Mouse (Mus musculus): ENCODE data around the gene Dnah5. TPM values are rescaled to one million over a fixed set of nuclear protein-coding genes. Genes with fewer than 3 reads are reported as not detected.

Dnah5 gene
- polyA plus RNA-seq, 1 experiment from 2014 or later, result 0.08 TPM

GRCm38 (mm10) chr15:28189668-28190067, 13.9 kb upstream of the Dnah5 start:
- no peaks in the 10 kb centered on the region for H3K9me3 ChIP-seq (replicated peaks; ENCODE audit: low read length)
- H3K9ac ChIP-seq (ENCODE audit: low read depth, low read length), result no peak overlapping the region
- DNase-seq (ENCODE audit: low spot score) (no peak), ATAC-seq (replicated peaks; ENCODE audit: low FRiP score, low read depth) (no peak)
- H3K4me3 ChIP-seq (replicated peaks; ENCODE audit: low read depth, low read length), result no peak overlapping the region
- TF ChIP-seq CTCF (IDR thresholded peaks at IDR 0.05; ENCODE audit: low read depth), result 0 out of 2 replicates have a peak, but pooled peaks have one; percentile 2
- H3K4me2 ChIP-seq (ENCODE audit: low read length), result no peak overlapping the region
- no peaks in the 10 kb centered on the region for H3K4me1 ChIP-seq (replicated peaks; ENCODE audit: insufficient read depth, low read length)
- no peaks in the 10 kb centered on the region for H3K36me3 ChIP-seq (ENCODE audit: insufficient read depth, low read length)
- no peaks in the 10 kb centered on the region for H3K27me3 ChIP-seq (ENCODE audit: insufficient read depth, low read length)
- no peak overlapping the region for H3K27ac ChIP-seq
- 42% methylated on average over 12 of the region's 12 CpGs for WGBS

- no peak overlapping the region for H3K27ac ChIP-seq
- no peaks in the 10 kb centered on the region for H3K9me3 ChIP-seq (replicated peaks; ENCODE audit: low read length)
- no peak for DNase-seq (ENCODE audit: low spot score)
- no peak overlapping the region for H3K4me2 ChIP-seq (ENCODE audit: low read length)
- no peaks in the 10 kb centered on the region for H3K36me3 ChIP-seq (ENCODE audit: insufficient read depth, low read length)
- peak; percentile 26; the same call in 1 of the 2 replicates for TF ChIP-seq CTCF (IDR thresholded peaks at IDR 0.05; ENCODE audit: low read depth)
- ATAC-seq (replicated peaks; ENCODE audit: low FRiP score, low read depth), result no peak
- H3K9ac ChIP-seq (ENCODE audit: low read depth, low read length), result no peak overlapping the region
- no peak overlapping the region for H3K4me3 ChIP-seq (replicated peaks; ENCODE audit: low read depth, low read length)
- H3K27me3 ChIP-seq (ENCODE audit: insufficient read depth, low read length), result no peaks in the 10 kb centered on the region
- 53% methylated on average over 4 of the region's 4 CpGs for WGBS
- H3K4me1 ChIP-seq (replicated peaks; ENCODE audit: insufficient read depth, low read length), result no peaks in the 10 kb centered on the region
Measured at GRCm38 (mm10) chr15:28198609-28199008, 4.9 kb upstream of the Dnah5 start.

- DNase-seq (ENCODE audit: low spot score) (no peak), ATAC-seq (replicated peaks; ENCODE audit: low FRiP score, low read depth) (no peak)
- Histone ChIP-seq H3K4me1 (replicated peaks; ENCODE audit: insufficient read depth, low read length) (no peaks in the 10 kb centered on the region), H3K36me3 (ENCODE audit: insufficient read depth, low read length) (no peaks in the 10 kb centered on the region), H3K9ac (ENCODE audit: low read depth, low read length) (no peak overlapping the region), H3K27ac (no peak overlapping the region), H3K4me2 (ENCODE audit: low read length) (no peak overlapping the region), H3K9me3 (replicated peaks; ENCODE audit: low read length) (no peaks in the 10 kb centered on the region), H3K4me3 (replicated peaks; ENCODE audit: low read depth, low read length) (no peak overlapping the region), H3K27me3 (ENCODE audit: insufficient read depth, low read length) (no peaks in the 10 kb centered on the region)
- 69% methylated on average over 3 of the region's 3 CpGs for WGBS
- no peak for TF ChIP-seq CTCF (IDR thresholded peaks at IDR 0.05; ENCODE audit: low read depth)
Measured at GRCm38 (mm10) chr15:28204626-28205025, 1.1 kb downstream of the Dnah5 start.

- Histone ChIP-seq H3K36me3 (ENCODE audit: insufficient read depth, low read length) (no peaks in the 10 kb centered on the region), H3K9ac (ENCODE audit: low read depth, low read length) (no peak overlapping the region), H3K9me3 (replicated peaks; ENCODE audit: low read length) (no peaks in the 10 kb centered on the region), H3K4me1 (replicated peaks; ENCODE audit: insufficient read depth, low read length) (no peaks in the 10 kb centered on the region), H3K4me3 (replicated peaks; ENCODE audit: low read depth, low read length) (no peak overlapping the region), H3K27ac (no peak overlapping the region), H3K4me2 (ENCODE audit: low read length) (no peak overlapping the region), H3K27me3 (ENCODE audit: insufficient read depth, low read length) (no peaks in the 10 kb centered on the region)
- ATAC-seq (replicated peaks; ENCODE audit: low FRiP score, low read depth), result no peak; the same call in 1 of the 2 replicates
- 16% methylated on average over 2 of the region's 2 CpGs for WGBS
- no peak for DNase-seq (ENCODE audit: low spot score)
- TF ChIP-seq CTCF (IDR thresholded peaks at IDR 0.05; ENCODE audit: low read depth), result no peak
Measured at GRCm38 (mm10) chr15:28207545-28207944, 4.0 kb downstream of the Dnah5 start.

GRCm38 (mm10) chr15:28213057-28213456, 9.5 kb downstream of the Dnah5 start:
- H3K9ac ChIP-seq (ENCODE audit: low read depth, low read length), result no peak overlapping the region
- no peaks in the 10 kb centered on the region for H3K4me1 ChIP-seq (replicated peaks; ENCODE audit: insufficient read depth, low read length)
- no peak overlapping the region for H3K4me2 ChIP-seq (ENCODE audit: low read length)
- WGBS, result 85% methylated on average over 5 of the region's 5 CpGs
- H3K27me3 ChIP-seq (ENCODE audit: insufficient read depth, low read length), result no peaks in the 10 kb centered on the region
- H3K27ac ChIP-seq, result no peak overlapping the region
- no peaks in the 10 kb centered on the region for H3K9me3 ChIP-seq (replicated peaks; ENCODE audit: low read length)
- H3K36me3 ChIP-seq (ENCODE audit: insufficient read depth, low read length), result no peaks in the 10 kb centered on the region
- no peak overlapping the region for H3K4me3 ChIP-seq (replicated peaks; ENCODE audit: low read depth, low read length)
- TF ChIP-seq CTCF (IDR thresholded peaks at IDR 0.05; ENCODE audit: low read depth), result no peak
- no peak for DNase-seq (ENCODE audit: low spot score)
- no peak for ATAC-seq (replicated peaks; ENCODE audit: low FRiP score, low read depth)

GRCm38 (mm10) chr15:28216358-28216757, 12.8 kb downstream of the Dnah5 start:
- ATAC-seq (replicated peaks; ENCODE audit: low FRiP score, low read depth), result no peak
- TF ChIP-seq CTCF (IDR thresholded peaks at IDR 0.05; ENCODE audit: low read depth), result no peak

GRCm38 (mm10) chr15:28227316-28227715, 23.8 kb downstream of the Dnah5 start:
- 54% methylated on average over 3 of the region's 3 CpGs for WGBS
- no peaks in the 10 kb centered on the region for H3K27me3 ChIP-seq (ENCODE audit: insufficient read depth, low read length)
- no peaks in the 10 kb centered on the region for H3K36me3 ChIP-seq (ENCODE audit: insufficient read depth, low read length)
- ATAC-seq (replicated peaks; ENCODE audit: low FRiP score, low read depth) (no peak), DNase-seq (ENCODE audit: low spot score) (no peak)
- H3K9ac ChIP-seq (ENCODE audit: low read depth, low read length), result no peak overlapping the region
- no peaks in the 10 kb centered on the region for H3K4me1 ChIP-seq (replicated peaks; ENCODE audit: insufficient read depth, low read length)
- no peaks in the 10 kb centered on the region for H3K9me3 ChIP-seq (replicated peaks; ENCODE audit: low read length)
- H3K4me3 ChIP-seq (replicated peaks; ENCODE audit: low read depth, low read length), result no peak overlapping the region
- H3K4me2 ChIP-seq (ENCODE audit: low read length), result no peak overlapping the region
- TF ChIP-seq CTCF (IDR thresholded peaks at IDR 0.05; ENCODE audit: low read depth), result no peak
- no peak overlapping the region for H3K27ac ChIP-seq

More at GRCm38 (mm10) chr15:28216358-28216757, 12.8 kb downstream of the Dnah5 start:
- Histone ChIP-seq H3K9me3 (replicated peaks; ENCODE audit: low read length) (no peaks in the 10 kb centered on the region), H3K4me1 (replicated peaks; ENCODE audit: insufficient read depth, low read length) (no peaks in the 10 kb centered on the region), H3K36me3 (ENCODE audit: insufficient read depth, low read length) (no peaks in the 10 kb centered on the region), H3K27ac (no peak overlapping the region), H3K4me3 (replicated peaks; ENCODE audit: low read depth, low read length) (no peak overlapping the region), H3K4me2 (ENCODE audit: low read length) (no peak overlapping the region), H3K9ac (ENCODE audit: low read depth, low read length) (no peak overlapping the region), H3K27me3 (ENCODE audit: insufficient read depth, low read length) (no peaks in the 10 kb centered on the region)
- DNase-seq (ENCODE audit: low spot score), result no peak
- 54% methylated on average over 8 of the region's 8 CpGs for WGBS
